Mouse (Mus musculus) lung, postnatal 0 days (tissue): ENCODE measurements at regions not wholly inside any gene's neighbourhood (a gene's known extent, or its start where the extent isn't known, plus 50 kb on each side); places are given as distances from the start of the nearest gene placed in this dataset.

Source experiments
- CTCF ChIP-seq: IDR thresholded peaks from 2 replicates; pipeline ENCODE4 v1.5.1; 2016; ENCODE audit warnings: antibody characterized with exemption, mild to moderate bottlenecking
- EP300 ChIP-seq: IDR thresholded peaks from 2 replicates; pipeline ENCODE4 v1.6.1; 2016; ENCODE audit warnings: antibody characterized with exemption, mild to moderate bottlenecking, control low read depth

DNA sequence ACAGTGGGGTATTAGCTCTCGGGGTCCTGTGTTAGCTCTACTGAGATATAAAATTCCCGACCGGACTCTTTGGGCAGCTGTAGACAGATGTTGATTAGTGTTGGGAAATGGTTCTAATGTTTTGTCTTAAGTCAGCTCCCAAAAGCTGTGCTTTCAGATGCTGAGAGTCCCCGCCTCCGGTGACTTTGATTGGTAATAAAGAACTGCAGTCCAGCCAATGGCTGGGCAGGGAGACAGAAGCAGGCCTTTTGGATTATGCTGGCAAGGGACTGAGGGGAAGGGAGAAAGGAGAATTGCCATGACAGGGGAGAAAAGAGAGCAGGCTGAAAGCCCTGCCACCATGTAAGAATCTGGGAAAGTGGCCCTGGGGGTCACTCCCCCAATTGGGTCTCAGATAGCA lies 73.4 kb upstream of the Nabp1 start:
- TF ChIP-seq CTCF (no peak), EP300 (no peak)
